Mouse (Mus musculus) kidney, postnatal 14 days (tissue): Measurements from ENCODE around the gene Supt7l.

Experiments
- DNase-seq: peaks from one replicate; pipeline ENCODE4 v3.0.0; 2022; ENCODE audit warnings: mixed read lengths

Supt7l gene

GRCm38 (mm10) chr5:31489116-31489769 is 38.4 kb downstream of the Supt7l start:
- no peak for DNase-seq

GRCm38 (mm10) chr5:31487889-31488288 is 39.7 kb downstream of the Supt7l start:
- DNase-seq: no peak

- DNase-seq: no peak
Measured at GRCm38 (mm10) chr5:31485440-31485839, 42.2 kb downstream of the Supt7l start, which contains the start of gene 4930548H24Rik. 4930548H24Rik (plus strand) TSS chr5:31485740.

- DNase-seq: no peak
Measured at GRCm38 (mm10) chr5:31480536-31480935, 47.1 kb downstream of the Supt7l start.

GRCm38 (mm10) chr5:31470334-31470733 is 57.3 kb downstream of the Supt7l start:
- peak; percentile 34 for DNase-seq

- no peak for DNase-seq
Measured at GRCm38 (mm10) chr5:31469711-31470110, 57.9 kb downstream of the Supt7l start.

GRCm38 (mm10) chr5:31467798-31468197 is 59.8 kb downstream of the Supt7l start:
- DNase-seq: no peak
